Mouse (Mus musculus): ENCODE measurements around the gene Prl8a1. TPM values are rescaled to one million over a fixed set of nuclear protein-coding genes. Genes with fewer than 3 reads are reported as not detected.

The Prl8a1 gene
- polyA plus RNA-seq (2014; fragmentation: Nextera tagmentation; extraction: Ambion mirVana), result not detected in 2 replicates

- no peaks in the 10 kb centered on the region for H3K36me3 ChIP-seq (ENCODE audit: control insufficient read depth, insufficient read depth, low read length)
- WGBS, result 71% methylated on average over 2 of the region's 2 CpGs
- no peak within 1 kb of the TSS for H3K4me3 ChIP-seq (ENCODE audit: control insufficient read depth in 1 of 2, insufficient read depth in 1 of 2, low read depth in 1 of 2, low read length in 2 of 2)
- no peaks in the 10 kb centered on the region for H3K9me3 ChIP-seq (ENCODE audit: control insufficient read depth, low read length)
- H3K4me2 ChIP-seq (ENCODE audit: low read length), result no peak within 1 kb of the TSS
- no peak for ATAC-seq (ENCODE audit: insufficient number of reproducible peaks, insufficient read depth, low FRiP score, low read depth)
- no peak within 1 kb of the TSS for H3K27ac ChIP-seq (replicated peaks in 1 of 2; ENCODE audit: control insufficient read depth in 1 of 2, insufficient read depth in 1 of 2, low read depth in 2 of 2, low read length in 2 of 2)
- H3K4me1 ChIP-seq (ENCODE audit: control insufficient read depth in 2 of 2, insufficient read depth in 2 of 2, low read length in 2 of 2), result no peaks in the 10 kb centered on the region
- no peak within 1 kb of the TSS for H3K9ac ChIP-seq (ENCODE audit: low read length)
- H3K27me3 ChIP-seq (ENCODE audit: control insufficient read depth, insufficient read depth, low read length), result no peaks in the 10 kb centered on the region
Measured at GRCm38 (mm10) chr13:27582071-27582470, at the start of gene Prl8a1. Prl8a1 (minus strand) TSS chr13:27582171.

- WGBS, result 57% methylated on average over 4 of the region's 4 CpGs
- no peak within 1 kb of the TSS for H3K9ac ChIP-seq (ENCODE audit: low read length)
- no peak within 1 kb of the TSS for H3K4me3 ChIP-seq (ENCODE audit: control insufficient read depth in 1 of 2, insufficient read depth in 1 of 2, low read depth in 1 of 2, low read length in 2 of 2)
- no peaks in the 10 kb centered on the region for H3K36me3 ChIP-seq (ENCODE audit: control insufficient read depth, insufficient read depth, low read length)
- no peaks in the 10 kb centered on the region for H3K9me3 ChIP-seq (ENCODE audit: control insufficient read depth, low read length)
- H3K4me1 ChIP-seq (ENCODE audit: control insufficient read depth in 2 of 2, insufficient read depth in 2 of 2, low read length in 2 of 2), result no peaks in the 10 kb centered on the region
- no peaks in the 10 kb centered on the region for H3K27me3 ChIP-seq (ENCODE audit: control insufficient read depth, insufficient read depth, low read length)
- no peak within 1 kb of the TSS for H3K4me2 ChIP-seq (ENCODE audit: low read length)
- no peak for ATAC-seq (ENCODE audit: insufficient number of reproducible peaks, insufficient read depth, low FRiP score, low read depth)
- no peak within 1 kb of the TSS for H3K27ac ChIP-seq (replicated peaks in 1 of 2; ENCODE audit: control insufficient read depth in 1 of 2, insufficient read depth in 1 of 2, low read depth in 2 of 2, low read length in 2 of 2)
Measured at GRCm38 (mm10) chr13:27610482-27610881, 28.5 kb upstream of the Prl8a1 start, which contains the start of gene Prl7b1. Prl7b1 (minus strand) TSS chr13:27610582.

DNA sequence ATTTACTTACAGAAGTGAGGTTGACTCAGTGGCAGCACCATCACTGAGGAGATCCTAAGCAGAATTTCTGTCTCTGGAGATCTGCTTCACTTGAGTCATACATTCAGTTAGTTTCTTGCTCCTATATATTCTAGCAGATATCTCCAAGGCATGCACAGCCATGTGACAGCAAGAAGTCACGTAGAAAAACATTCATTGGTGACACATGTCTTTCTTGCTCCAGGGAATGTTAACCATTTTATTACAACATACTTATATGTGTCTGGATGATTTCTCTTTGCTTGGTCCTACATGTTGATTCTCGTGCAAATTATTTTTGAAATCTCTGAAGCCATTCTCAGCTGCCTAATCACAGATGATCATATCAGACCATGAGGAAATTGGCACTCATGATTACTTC, 17.5 kb downstream of the Prl8a1 start, which contains the start of gene Prl8a9:
Gene Prl8a9 (minus strand): TSS at position 101 of the 400 bp plus-strand sequence.
- H3K9ac ChIP-seq (ENCODE audit: low read length), result no peak within 1 kb of the TSS
- H3K9me3 ChIP-seq (ENCODE audit: control insufficient read depth, low read length), result no peaks in the 10 kb centered on the region
- no peaks in the 10 kb centered on the region for H3K27me3 ChIP-seq (ENCODE audit: control insufficient read depth, insufficient read depth, low read length)
- 66% methylated on average over 2 of the region's 2 CpGs for WGBS
- no peak within 1 kb of the TSS for H3K4me2 ChIP-seq (ENCODE audit: low read length)
- no peaks in the 10 kb centered on the region for H3K36me3 ChIP-seq (ENCODE audit: control insufficient read depth, insufficient read depth, low read length)
- no peaks in the 10 kb centered on the region for H3K4me1 ChIP-seq (ENCODE audit: control insufficient read depth in 2 of 2, insufficient read depth in 2 of 2, low read length in 2 of 2)
- no peak within 1 kb of the TSS for H3K4me3 ChIP-seq (ENCODE audit: control insufficient read depth in 1 of 2, insufficient read depth in 1 of 2, low read depth in 1 of 2, low read length in 2 of 2)
- H3K27ac ChIP-seq (replicated peaks in 1 of 2; ENCODE audit: control insufficient read depth in 1 of 2, insufficient read depth in 1 of 2, low read depth in 2 of 2, low read length in 2 of 2), result no peak within 1 kb of the TSS
- ATAC-seq (ENCODE audit: insufficient number of reproducible peaks, insufficient read depth, low FRiP score, low read depth), result no peak

DNA sequence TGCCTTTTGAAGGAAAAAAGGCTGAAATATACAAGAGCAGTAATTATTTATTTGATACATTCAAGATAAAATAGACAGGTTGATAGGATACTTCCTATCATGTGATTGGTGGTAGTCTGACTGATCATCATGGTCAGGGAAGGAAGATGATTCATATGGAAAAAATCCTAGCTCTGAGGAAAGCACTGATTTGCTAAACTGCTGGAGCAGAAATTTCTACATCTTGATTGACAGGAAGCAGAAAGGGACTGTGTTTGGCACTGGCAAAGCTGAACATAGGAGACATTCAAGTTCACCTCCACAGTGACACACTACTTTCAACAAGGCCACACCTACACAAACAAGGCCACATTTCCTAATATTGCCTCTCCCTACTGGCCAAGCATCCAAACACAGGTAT, 28.6 kb downstream of the Prl8a1 start:
- H3K9me3 ChIP-seq (ENCODE audit: control insufficient read depth, low read length), result no peaks in the 10 kb centered on the region
- H3K4me3 ChIP-seq (ENCODE audit: control insufficient read depth in 1 of 2, insufficient read depth in 1 of 2, low read depth in 1 of 2, low read length in 2 of 2), result no peak overlapping the region
- H3K36me3 ChIP-seq (ENCODE audit: control insufficient read depth, insufficient read depth, low read length), result no peaks in the 10 kb centered on the region
- H3K4me1 ChIP-seq (ENCODE audit: control insufficient read depth in 2 of 2, insufficient read depth in 2 of 2, low read length in 2 of 2), result no peaks in the 10 kb centered on the region
- H3K27me3 ChIP-seq (ENCODE audit: control insufficient read depth, insufficient read depth, low read length), result no peaks in the 10 kb centered on the region
- H3K4me2 ChIP-seq (ENCODE audit: low read length), result no peak overlapping the region
- no peak overlapping the region for H3K27ac ChIP-seq (replicated peaks in 1 of 2; ENCODE audit: control insufficient read depth in 1 of 2, insufficient read depth in 1 of 2, low read depth in 2 of 2, low read length in 2 of 2)
- H3K9ac ChIP-seq (ENCODE audit: low read length), result no peak overlapping the region
- ATAC-seq (ENCODE audit: insufficient number of reproducible peaks, insufficient read depth, low FRiP score, low read depth), result no peak

Other genes starting within 250 kb of the Prl8a1 start
- gene Prl8a2, start 236.5 kb downstream of the Prl8a1 start, polyA plus RNA-seq (2014; fragmentation: Nextera tagmentation; extraction: Ambion mirVana), result not detected in 2 replicates
- not detected in 2 replicates for gene Prl2b1, start 191.3 kb downstream of the Prl8a1 start, polyA plus RNA-seq (2014; fragmentation: Nextera tagmentation; extraction: Ambion mirVana)
- not detected in 2 replicates for gene Prl8a6, start 143.5 kb downstream of the Prl8a1 start, polyA plus RNA-seq (2014; fragmentation: Nextera tagmentation; extraction: Ambion mirVana)
- gene Prl8a8, start 69.0 kb downstream of the Prl8a1 start, polyA plus RNA-seq (2014; fragmentation: Nextera tagmentation; extraction: Ambion mirVana), result not detected in 2 replicates
- not detected in 2 replicates for gene Prl8a9, start 17.6 kb downstream of the Prl8a1 start, polyA plus RNA-seq (2014; fragmentation: Nextera tagmentation; extraction: Ambion mirVana)
- not detected in 2 replicates for gene Prl7b1, start 28.4 kb upstream of the Prl8a1 start, polyA plus RNA-seq (2014; fragmentation: Nextera tagmentation; extraction: Ambion mirVana)
- not detected in 2 replicates for gene Prl7a1, start 60.3 kb upstream of the Prl8a1 start, polyA plus RNA-seq (2014; fragmentation: Nextera tagmentation; extraction: Ambion mirVana)
- not detected in 2 replicates for gene Prl7a2, start 85.9 kb upstream of the Prl8a1 start, polyA plus RNA-seq (2014; fragmentation: Nextera tagmentation; extraction: Ambion mirVana)
- not detected in 2 replicates for gene Prl7d1, start 134.6 kb upstream of the Prl8a1 start, polyA plus RNA-seq (2014; fragmentation: Nextera tagmentation; extraction: Ambion mirVana)
- not detected in 2 replicates for gene Prl7c1, start 198.6 kb upstream of the Prl8a1 start, polyA plus RNA-seq (2014; fragmentation: Nextera tagmentation; extraction: Ambion mirVana)
- not detected in 2 replicates for gene Prl2a1, start 219.5 kb upstream of the Prl8a1 start, polyA plus RNA-seq (2014; fragmentation: Nextera tagmentation; extraction: Ambion mirVana)

Data from heart, embryonic 14.5 days (tissue).